In the genomic region with DNA sequence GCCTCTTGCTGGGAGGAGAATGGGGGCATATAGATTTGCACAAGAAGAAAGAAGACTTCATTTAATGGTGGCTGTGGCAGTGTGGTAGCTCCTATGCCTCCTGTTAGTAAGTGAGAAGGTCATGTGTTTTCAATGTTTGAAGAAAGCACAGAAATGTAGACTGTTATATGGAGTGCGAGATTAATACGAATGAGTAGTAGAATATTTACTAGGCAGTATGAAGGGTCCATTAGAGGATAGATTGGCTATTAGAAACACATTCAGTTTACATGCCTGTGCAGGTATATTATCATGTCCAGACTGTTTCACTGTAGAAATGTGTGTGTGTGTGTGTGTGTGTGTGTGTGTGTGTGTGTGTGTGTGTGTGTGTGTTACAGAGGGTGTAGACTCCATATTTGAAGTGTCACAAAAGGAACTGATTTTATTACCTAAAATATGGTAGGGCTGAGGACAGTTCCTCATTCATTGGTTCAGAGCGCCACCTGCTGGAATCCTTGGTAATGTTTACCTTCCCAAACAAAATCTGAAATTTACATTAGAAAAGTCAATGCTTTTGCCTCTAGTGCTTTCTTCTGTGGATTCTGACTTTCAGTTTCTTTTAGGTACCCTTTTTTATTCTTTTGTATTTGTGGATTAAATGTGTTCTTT, we compare ENCODE assay signal across 8 mouse cellular contexts. TPM values are rescaled to one million over a fixed set of nuclear protein-coding genes. Genes with fewer than 3 reads are reported as not detected.
A peak's percentile ranks its signal among the peaks of the same experiment; 100 is the strongest.
DNase-seq lines count a peak whose midpoint lies in the region; ATAC-seq lines count a peak whose summit lies in the region.

No protein-coding gene starts in this region.

- no peaks in the 10 kb centered on the region for H3K4me1 ChIP-seq in forebrain, embryonic 16.5 days (replicated peaks; ENCODE audit: control insufficient read depth, insufficient read depth, low read length)
- H3K4me1 ChIP-seq in kidney, embryonic 14.5 days (ENCODE audit: control insufficient read depth, insufficient read depth, low read length): no peaks in the 10 kb centered on the region
- H3K4me1 ChIP-seq in limb, embryonic 13.5 days: no peaks in the 10 kb centered on the region
- H3K4me1 ChIP-seq in midbrain, embryonic 16.5 days (ENCODE audit: control insufficient read depth, insufficient read depth, low read length): no peaks in the 10 kb centered on the region

- no peak overlapping the region for H3K27ac ChIP-seq in forebrain, embryonic 16.5 days (ENCODE audit: low read length)
- no peak overlapping the region for H3K27ac ChIP-seq in kidney, embryonic 14.5 days (ENCODE audit: low read depth, low read length)
- no peak overlapping the region for H3K27ac ChIP-seq in limb, embryonic 13.5 days
- H3K27ac ChIP-seq in midbrain, embryonic 16.5 days (ENCODE audit: low read length): 0 out of 2 replicates have a peak overlapping the region, but pooled peaks have one; percentile 17

- DNase-seq in kidney, adult 18-20 months: peak; percentile 60
- DNase-seq in kidney, adult 11 months: no peak
- DNase-seq in cerebellum, adult 18-20 months: peak; percentile 74 to 83
- DNase-seq in spleen, postnatal 10 days (ENCODE audit: low spot score in 2 of 2): peak; percentile 66 to 87

- ATAC-seq in forebrain, embryonic 16.5 days: peak; percentile 92
- peak; percentile 76 for ATAC-seq in kidney, embryonic 14.5 days (ENCODE audit: low FRiP score, low TSS enrichment)
- ATAC-seq in limb, embryonic 13.5 days (ENCODE audit: low FRiP score, low read depth): peak; percentile 64; the same call in 1 of the 2 replicates
- peak; percentile 90 for ATAC-seq in midbrain, embryonic 16.5 days

- no peak overlapping the region for H3K4me3 ChIP-seq in forebrain, embryonic 16.5 days (replicated peaks; ENCODE audit: low read length)
- no peak overlapping the region for H3K4me3 ChIP-seq in kidney, embryonic 14.5 days (ENCODE audit: low read length)
- no peak overlapping the region for H3K4me3 ChIP-seq in limb, embryonic 13.5 days
- H3K4me3 ChIP-seq in midbrain, embryonic 16.5 days (ENCODE audit: low read depth, low read length): no peak overlapping the region

- no peaks in the 10 kb centered on the region for H3K9me3 ChIP-seq in forebrain, embryonic 16.5 days (ENCODE audit: control insufficient read depth, low read length)
- H3K9me3 ChIP-seq in kidney, embryonic 14.5 days (ENCODE audit: control insufficient read depth, low read length): no peaks in the 10 kb centered on the region
- no peaks in the 10 kb centered on the region for H3K9me3 ChIP-seq in limb, embryonic 13.5 days
- no peaks in the 10 kb centered on the region for H3K9me3 ChIP-seq in midbrain, embryonic 16.5 days (replicated peaks; ENCODE audit: control insufficient read depth, low read length, poor library complexity, severe bottlenecking)

- no peaks in the 10 kb centered on the region for H3K36me3 ChIP-seq in forebrain, embryonic 16.5 days (ENCODE audit: control insufficient read depth, insufficient read depth)
- H3K36me3 ChIP-seq in kidney, embryonic 14.5 days (ENCODE audit: control insufficient read depth, insufficient read depth, low read length): no peaks in the 10 kb centered on the region
- no peaks in the 10 kb centered on the region for H3K36me3 ChIP-seq in limb, embryonic 13.5 days
- no peaks in the 10 kb centered on the region for H3K36me3 ChIP-seq in midbrain, embryonic 16.5 days (ENCODE audit: control insufficient read depth, insufficient read depth, low read length)

- 45% methylated on average over 3 of the region's 3 CpGs for whole genome bisulfite sequencing in forebrain, embryonic 16.5 days
- WGBS in kidney, embryonic 14.5 days: 30% methylated on average over 3 of the region's 3 CpGs
- WGBS in limb, embryonic 13.5 days: 28% methylated on average over 3 of the region's 3 CpGs
- 40% methylated on average over 3 of the region's 3 CpGs for WGBS in midbrain, embryonic 16.5 days

- no peaks in the 10 kb centered on the region for H3K27me3 ChIP-seq in forebrain, embryonic 16.5 days (replicated peaks; ENCODE audit: control insufficient read depth, insufficient read depth, low read length)
- no peaks in the 10 kb centered on the region for H3K27me3 ChIP-seq in kidney, embryonic 14.5 days (ENCODE audit: control insufficient read depth, insufficient read depth, low read length)
- no peaks in the 10 kb centered on the region for H3K27me3 ChIP-seq in limb, embryonic 13.5 days
- no peaks in the 10 kb centered on the region for H3K27me3 ChIP-seq in midbrain, embryonic 16.5 days (ENCODE audit: control insufficient read depth, insufficient read depth, low read depth, low read length)

- no peak overlapping the region for H3K9ac ChIP-seq in forebrain, embryonic 16.5 days (replicated peaks; ENCODE audit: low read depth, low read length)
- H3K9ac ChIP-seq in kidney, embryonic 14.5 days (ENCODE audit: low read depth, low read length): no peak overlapping the region
- H3K9ac ChIP-seq in limb, embryonic 13.5 days: no peak overlapping the region
- H3K9ac ChIP-seq in midbrain, embryonic 16.5 days (ENCODE audit: low read depth, low read length): no peak overlapping the region

- H3K4me2 ChIP-seq in forebrain, embryonic 16.5 days (ENCODE audit: low read length): no peak overlapping the region
- H3K4me2 ChIP-seq in kidney, embryonic 14.5 days (replicated peaks; ENCODE audit: low read depth, low read length): no peak overlapping the region
- H3K4me2 ChIP-seq in limb, embryonic 13.5 days (replicated peaks): no peak overlapping the region
- H3K4me2 ChIP-seq in midbrain, embryonic 16.5 days (ENCODE audit: low read length): no peak overlapping the region

RNA-seq across cellular contexts. Expression of a gene that starts 31.0 kb away (rescaled TPM):
- 33.8 and 47.1 TPM in 2 replicates for polyA plus RNA-seq in forebrain, embryonic 16.5 days (2015; fragmentation: Nextera tagmentation; extraction: Ambion mirVana)
- polyA plus RNA-seq in kidney, embryonic 14.5 days (2014; fragmentation: Nextera tagmentation; extraction: Ambion mirVana): 1.7 and 2.7 TPM in 2 replicates
- 0.67 and 0.86 TPM in 2 replicates for polyA plus RNA-seq in limb, embryonic 13.5 days (2015; fragmentation: Nextera tagmentation; extraction: Ambion mirVana)
- 64.7 and 69.7 TPM in 2 replicates for polyA plus RNA-seq in midbrain, embryonic 16.5 days (2015; fragmentation: Nextera tagmentation; extraction: Ambion mirVana)

RNA-seq across cellular contexts. Expression of a gene that starts 47.8 kb away (rescaled TPM):
- 3.0 and 4.0 TPM in 2 replicates for polyA plus RNA-seq in forebrain, embryonic 16.5 days (2015; fragmentation: Nextera tagmentation; extraction: Ambion mirVana)
- polyA plus RNA-seq in kidney, embryonic 14.5 days (2014; fragmentation: Nextera tagmentation; extraction: Ambion mirVana): 2.3 and 3.3 TPM in 2 replicates
- polyA plus RNA-seq in limb, embryonic 13.5 days (2015; fragmentation: Nextera tagmentation; extraction: Ambion mirVana): 1.1 and 1.3 TPM in 2 replicates
- 1.5 and 1.7 TPM in 2 replicates for polyA plus RNA-seq in midbrain, embryonic 16.5 days (2015; fragmentation: Nextera tagmentation; extraction: Ambion mirVana)
